Mouse (Mus musculus) common myeloid progenitor, adult 5-6 weeks (primary cell): ENCODE results near the gene Pttg1ip. TPM values are rescaled to one million over a fixed set of nuclear protein-coding genes. Genes with fewer than 3 reads are reported as not detected.

Experiments used
- ATAC-seq: replicated peaks from 2 replicates; pipeline ENCODE4 v1.8.0; 2016; ENCODE audit warnings: low read depth, mild to moderate bottlenecking, moderate TSS enrichment, inconsistent platforms; ENCODE audit not compliant: poor library complexity, severe bottlenecking
- total RNA-seq: library from RNA; stranded (forward); fragments of 200-1000, 187-1606 nt; gene quantifications from 2 replicates; pipeline ENCODE4 v1.2.3, GENCODE M21; 2017

Gene Pttg1ip
- total RNA-seq, 1 experiment from 2014 or later, result 35.5 TPM

DNA sequence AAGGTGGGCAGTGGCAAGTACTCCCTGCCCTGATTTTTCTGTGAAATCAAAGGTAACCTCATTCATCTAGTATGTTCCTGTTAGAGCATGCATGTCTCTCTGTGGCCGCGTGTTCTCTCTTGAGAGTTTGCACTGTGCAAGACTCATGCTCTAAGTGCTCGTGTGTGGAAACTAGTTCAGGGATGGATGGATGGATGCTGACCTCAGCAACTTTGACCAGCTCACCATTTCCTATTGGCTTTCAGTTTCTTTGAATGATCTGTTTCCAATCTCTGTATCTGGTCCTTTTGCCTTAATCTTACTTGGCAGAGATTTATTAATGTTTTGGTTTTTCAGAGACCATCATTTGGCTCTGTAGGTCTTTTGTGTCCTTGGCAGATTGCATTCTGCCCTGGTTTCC lies 47.6 kb downstream of the Pttg1ip start:
- no peak for ATAC-seq

DNA sequence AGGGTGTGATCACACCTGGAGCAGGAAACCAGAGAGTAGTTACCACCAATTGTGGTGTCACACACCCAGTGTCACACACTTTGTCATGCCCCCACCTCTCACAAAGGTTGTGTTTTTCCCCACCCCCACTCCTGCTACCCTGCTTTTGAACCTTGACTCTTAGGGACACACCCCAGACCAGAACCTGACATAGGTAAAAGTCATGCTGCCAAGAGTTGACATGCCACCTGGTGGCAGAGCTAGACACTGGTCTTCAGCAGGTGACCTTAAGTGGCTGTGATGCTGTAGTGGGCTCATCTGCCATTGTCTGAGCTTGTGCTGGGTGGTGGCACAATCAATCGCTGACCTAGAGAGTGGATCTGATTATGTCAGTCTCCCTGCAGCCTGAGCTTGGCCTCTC lies 48.5 kb downstream of the Pttg1ip start:
- no peak for ATAC-seq

DNA sequence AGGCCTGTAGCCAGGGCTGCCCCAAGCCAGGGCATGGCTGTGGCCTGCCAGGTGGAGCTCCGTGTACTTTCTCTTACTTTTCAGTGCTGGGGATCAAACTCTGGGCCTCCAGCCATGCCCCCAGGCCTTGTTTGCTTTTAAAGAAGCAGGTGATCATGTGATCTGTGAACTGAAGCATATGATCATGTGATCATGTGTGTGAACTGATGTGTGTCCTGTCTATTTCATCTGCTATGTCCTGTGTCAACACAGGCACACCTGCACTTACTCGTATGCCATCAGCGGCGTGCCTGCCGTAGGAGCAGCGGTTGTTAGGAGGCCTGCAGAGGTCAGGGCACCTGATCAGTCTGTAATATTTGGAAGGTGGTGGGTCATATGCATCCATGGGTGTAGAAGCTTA lies 52.5 kb downstream of the Pttg1ip start:
- ATAC-seq, result no peak

DNA sequence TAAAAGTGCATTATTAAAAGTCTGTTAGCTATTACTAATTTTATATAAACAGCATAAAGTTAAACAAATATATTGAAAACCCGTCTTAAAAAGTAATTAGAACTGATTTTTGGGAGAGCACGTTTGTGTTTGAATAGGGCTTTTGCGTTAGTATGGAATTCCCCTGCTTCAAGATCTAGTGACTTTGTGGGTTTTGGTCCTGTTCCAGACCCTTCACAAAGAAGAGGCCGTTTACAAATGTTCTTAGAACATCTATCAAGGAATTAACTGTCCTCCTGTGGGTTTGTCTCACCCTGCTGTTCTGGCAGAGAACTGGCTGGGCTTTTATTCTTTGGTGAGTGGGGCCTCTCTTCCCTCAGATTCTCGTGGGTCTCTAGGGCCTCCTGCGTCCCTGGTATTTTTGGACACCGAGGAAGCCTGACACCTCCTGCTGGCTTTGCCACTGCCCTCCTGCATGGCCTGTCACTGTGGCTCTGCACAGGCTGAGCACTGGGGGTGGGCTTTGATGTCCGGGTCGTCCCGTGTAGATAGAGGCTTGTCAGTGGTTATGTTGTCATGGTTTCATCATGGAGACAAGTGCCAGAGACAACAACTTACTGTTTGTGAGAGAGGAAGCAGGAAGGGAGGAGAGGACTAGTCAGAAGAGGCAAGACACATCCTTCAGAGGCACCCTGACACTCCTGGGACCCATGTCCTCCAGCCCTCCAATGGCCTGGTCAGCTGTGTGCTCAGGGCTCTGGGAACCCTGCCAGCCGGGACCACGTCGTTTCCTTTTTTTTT lies 53.1 kb downstream of the Pttg1ip start:
- ATAC-seq, result peak; percentile 70

DNA sequence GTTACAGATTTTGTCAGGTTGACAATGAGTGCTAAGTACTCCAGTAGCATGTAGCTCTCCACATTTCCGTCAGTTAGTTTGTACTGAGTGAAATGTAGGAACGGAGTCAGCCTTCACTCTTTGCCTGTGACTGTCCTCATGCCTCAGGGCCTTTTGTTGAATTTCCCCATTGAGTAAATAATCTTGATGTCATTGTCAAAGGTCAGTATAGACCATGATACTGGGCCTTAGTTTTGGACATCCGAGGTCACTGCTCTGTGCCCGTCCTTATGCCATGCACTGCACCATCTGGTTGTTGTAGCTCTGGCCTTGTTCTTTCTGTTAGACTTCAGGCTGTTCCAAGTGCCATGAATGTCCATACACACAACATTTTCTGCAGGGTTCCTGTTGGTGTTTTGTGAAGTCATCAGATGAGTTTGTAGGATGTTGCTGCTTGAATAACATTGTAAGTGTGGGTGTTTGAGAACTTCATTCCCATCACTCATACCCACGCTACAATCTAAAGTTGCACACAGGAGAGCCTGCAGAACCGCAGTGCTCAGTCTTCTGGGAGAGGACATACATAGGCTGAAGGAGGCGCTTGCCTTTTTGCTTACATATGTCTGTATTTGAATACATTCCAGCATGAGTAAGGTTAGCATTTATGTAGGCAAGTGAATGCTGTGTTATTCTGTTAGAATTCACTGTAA lies 54.9 kb downstream of the Pttg1ip start:
- ATAC-seq, result no peak

DNA sequence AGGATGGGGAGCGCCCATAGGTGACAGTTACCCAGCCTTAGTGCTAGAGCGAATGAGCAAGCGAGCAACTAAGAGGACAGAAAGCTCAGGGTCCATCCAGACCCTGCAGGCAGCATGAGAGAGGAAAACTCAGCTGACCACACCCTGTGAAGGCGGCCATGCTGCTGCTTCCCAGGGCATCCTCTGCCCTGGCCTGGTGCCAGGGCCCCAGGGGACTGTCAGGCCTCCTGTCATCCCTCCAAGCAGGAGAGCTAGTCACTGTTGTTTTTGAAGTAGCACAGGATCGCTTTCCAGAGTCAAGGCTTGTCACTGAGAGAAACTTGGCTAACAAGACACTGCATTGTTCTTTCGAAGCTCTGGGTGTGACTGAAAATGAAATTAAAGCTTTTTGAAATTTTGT lies 57.4 kb downstream of the Pttg1ip start:
- no peak for ATAC-seq

DNA sequence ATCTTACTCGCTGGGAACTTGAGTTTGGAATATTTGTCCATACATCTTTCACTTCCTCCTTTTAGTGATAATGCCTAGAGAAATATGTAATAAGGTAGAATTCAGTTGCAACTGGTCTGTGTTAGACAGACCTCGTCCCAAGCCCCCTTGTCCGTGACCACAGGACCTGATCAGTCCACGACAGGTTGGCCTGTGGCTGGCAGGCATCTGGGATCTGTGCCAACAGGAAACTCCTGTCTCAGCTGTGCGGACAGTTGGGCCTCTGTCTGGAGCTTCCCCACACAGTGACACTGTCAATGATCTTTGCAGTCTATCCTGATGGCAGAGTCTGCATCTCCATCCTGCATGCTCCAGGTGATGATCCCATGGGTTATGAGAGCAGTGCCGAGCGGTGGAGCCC lies 61.6 kb downstream of the Pttg1ip start:
- peak; percentile 48; the same call in 1 of the 2 replicates for ATAC-seq

DNA sequence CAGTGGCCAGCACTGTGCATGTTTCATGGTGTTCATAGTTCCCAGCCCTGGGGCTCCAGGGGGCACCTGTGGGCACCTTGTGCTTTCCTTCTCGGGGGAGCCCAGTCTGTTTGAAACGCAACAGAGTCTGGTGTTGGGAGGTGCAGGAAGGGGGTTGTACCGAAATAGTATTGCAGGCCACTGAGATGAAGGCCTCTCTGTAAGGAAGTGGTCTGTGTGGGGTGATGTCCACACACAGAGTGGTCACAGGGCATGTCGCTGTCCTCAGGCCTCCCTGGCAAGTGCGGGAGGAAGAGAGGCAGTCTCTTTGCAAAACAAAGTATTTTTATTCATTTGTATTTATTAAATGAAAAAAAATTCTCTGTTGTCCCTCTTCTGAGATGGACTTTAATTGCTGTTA lies 64.1 kb downstream of the Pttg1ip start:
- no peak for ATAC-seq

DNA sequence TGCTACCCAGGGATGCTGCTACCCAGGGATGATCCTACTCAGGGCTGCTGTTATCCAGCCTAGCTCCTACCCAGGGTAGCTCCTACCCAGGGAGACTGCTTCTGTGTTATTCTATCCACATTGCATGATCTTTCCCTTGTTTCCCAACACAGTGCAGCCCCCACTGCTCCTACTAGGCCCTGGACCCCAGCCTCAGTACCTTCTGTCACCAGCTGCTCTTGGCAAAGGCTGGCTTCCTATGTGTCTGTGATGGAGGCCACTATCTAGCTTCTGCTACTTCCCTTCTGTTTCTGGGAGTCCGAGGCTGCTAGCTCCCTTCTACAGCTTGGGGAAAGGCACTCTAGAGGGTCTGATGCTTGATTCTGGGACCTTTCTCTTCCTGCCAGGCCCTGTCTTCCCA lies 65.9 kb downstream of the Pttg1ip start:
- ATAC-seq, result no peak

DNA sequence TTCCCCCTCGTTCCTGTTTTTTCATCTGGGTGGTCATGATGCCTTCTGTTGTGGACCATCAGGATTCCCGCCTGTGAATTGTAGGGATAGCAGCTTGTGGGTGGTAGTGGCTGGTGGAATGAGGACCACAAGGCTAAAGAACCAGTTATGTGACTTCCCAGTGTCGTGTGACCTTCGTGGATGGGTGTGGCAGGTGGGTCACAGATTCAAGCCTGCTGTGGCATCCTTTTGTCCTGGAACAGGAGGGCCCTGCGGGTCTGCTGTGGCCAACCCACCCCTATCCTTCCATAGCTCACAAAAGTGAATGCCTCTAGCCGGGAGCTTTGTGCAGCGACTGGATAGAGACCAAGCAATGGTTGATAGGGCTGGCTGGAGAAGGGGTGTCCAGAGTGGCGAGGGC lies 66.4 kb downstream of the Pttg1ip start:
- ATAC-seq, result no peak

Other genes starting within 250 kb of the Pttg1ip start
- 0.15 and 2.7 TPM in 2 replicates for gene Adarb1, start 163.4 kb upstream of the Pttg1ip start, total RNA-seq
- gene Fam207a, start 65.9 kb upstream of the Pttg1ip start, total RNA-seq, result 23.1 and 32.5 TPM in 2 replicates
- gene Itgb2, start 51.5 kb upstream of the Pttg1ip start, total RNA-seq, result 12.4 and 18.4 TPM in 2 replicates
- 147 and 170 TPM in 2 replicates for gene Sumo3, start 24.4 kb downstream of the Pttg1ip start, total RNA-seq
- not detected in 2 replicates for gene Gm49325, start 24.5 kb downstream of the Pttg1ip start, total RNA-seq
- 27.0 and 37.2 TPM in 2 replicates for gene Ube2g2, start 40.6 kb downstream of the Pttg1ip start, total RNA-seq
- 0.87 and 1.2 TPM in 2 replicates for gene Tspear, start 104.8 kb downstream of the Pttg1ip start, total RNA-seq
- not detected in 2 replicates for gene Gm19402, start 109.0 kb downstream of the Pttg1ip start, total RNA-seq
- not detected in 2 replicates for gene Gm9508, start 115.5 kb downstream of the Pttg1ip start, total RNA-seq
- gene Gm10272, start 124.9 kb downstream of the Pttg1ip start, total RNA-seq, result not detected in 2 replicates
- not detected in 2 replicates for gene Gm10024, start 129.7 kb downstream of the Pttg1ip start, total RNA-seq
- gene Gm10142, start 134.1 kb downstream of the Pttg1ip start, total RNA-seq, result not detected in 2 replicates
- gene Krtap12-1, start 138.9 kb downstream of the Pttg1ip start, total RNA-seq, result not detected in 2 replicates
- gene Gm10100, start 144.8 kb downstream of the Pttg1ip start, total RNA-seq, result not detected in 2 replicates
- gene Gm18596, start 160.9 kb downstream of the Pttg1ip start, total RNA-seq, result not detected in 2 replicates
- not detected in 2 replicates for gene Gm9736, start 169.6 kb downstream of the Pttg1ip start, total RNA-seq
- not detected in 2 replicates for gene Gm3233, start 178.0 kb downstream of the Pttg1ip start, total RNA-seq
- not detected in 2 replicates for gene Gm3238, start 189.6 kb downstream of the Pttg1ip start, total RNA-seq
- gene Gm7138, start 195.2 kb downstream of the Pttg1ip start, total RNA-seq, result not detected in 2 replicates
- gene Gm3250, start 200.8 kb downstream of the Pttg1ip start, total RNA-seq, result not detected in 2 replicates
- gene Gm7137, start 206.5 kb downstream of the Pttg1ip start, total RNA-seq, result not detected in 2 replicates
- gene Gm9639, start 213.4 kb downstream of the Pttg1ip start, total RNA-seq, result not detected in 2 replicates
- not detected in 2 replicates for gene Gm19668, start 217.4 kb downstream of the Pttg1ip start, total RNA-seq
- not detected in 2 replicates for gene Gm9507, start 230.1 kb downstream of the Pttg1ip start, total RNA-seq
- gene Gm2696, start 233.0 kb downstream of the Pttg1ip start, total RNA-seq, result not detected in 2 replicates
- gene Krtap10-4, start 245.4 kb downstream of the Pttg1ip start, total RNA-seq, result not detected in 2 replicates